Mouse (Mus musculus) cerebellum, postnatal 10 days (tissue): ENCODE measurements at regions not wholly inside any gene's neighbourhood (a gene's known extent, or its start where the extent isn't known, plus 50 kb on each side); places are given as distances from the start of the nearest gene placed in this dataset.

Source experiments
- DNase-seq, 2 experiments: peaks; one replicate each; pipeline ENCODE4 v3.0.0; 2021; ENCODE audit warnings: mixed read lengths in 2 of 2

- peak in 1 of 2 experiments; percentile 4 for DNase-seq
Observed at GRCm38 (mm10) chr7:76156869-76157268, 72.8 kb upstream of the Agbl1 start.

DNA sequence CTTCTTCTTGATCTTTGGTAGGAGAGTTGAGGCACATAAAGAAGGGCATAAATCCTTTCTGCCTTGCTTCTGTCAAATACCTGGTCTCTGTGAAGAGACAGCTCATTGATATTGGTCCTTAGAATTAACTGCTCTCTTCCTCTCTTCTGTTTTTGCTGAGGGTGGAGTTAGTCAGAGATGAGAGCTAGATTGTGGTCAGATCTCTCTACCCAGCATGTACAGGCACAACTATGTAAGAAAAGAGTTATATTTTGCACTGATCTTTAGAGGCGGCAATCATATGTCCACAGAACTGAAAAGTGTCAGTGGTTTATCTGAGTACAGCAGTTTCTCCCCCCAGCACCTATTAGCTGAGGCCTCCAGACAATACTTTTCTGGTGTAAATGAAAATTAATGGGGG lies 65.5 kb upstream of the Agbl1 start:
- no peak for DNase-seq

- DNase-seq: no peak
Observed at GRCm38 (mm10) chr7:76164735-76165630, 64.7 kb upstream of the Agbl1 start.

- no peak for DNase-seq
Observed at GRCm38 (mm10) chr7:76170481-76170880, 59.2 kb upstream of the Agbl1 start.

DNA sequence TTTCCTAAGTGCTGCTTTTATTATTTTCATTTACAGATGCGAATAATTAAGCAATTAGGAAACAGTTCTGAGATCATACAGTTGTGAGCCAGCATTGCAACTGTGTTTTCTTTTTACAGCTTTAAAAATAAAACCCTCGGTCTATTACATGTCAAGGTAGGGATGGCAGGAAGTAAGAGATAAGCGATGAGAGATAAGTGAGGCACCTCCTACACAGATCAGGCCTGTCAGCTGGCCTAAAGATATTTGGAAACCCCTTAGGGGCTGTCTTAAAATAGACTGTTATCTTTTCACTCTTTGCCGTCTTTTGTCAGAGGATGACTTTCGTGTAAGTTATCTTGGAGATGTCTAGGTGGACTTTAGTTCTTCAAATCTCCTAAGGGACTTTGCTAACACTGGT lies 53.5 kb upstream of the Agbl1 start:
- no peak for DNase-seq

GRCm38 (mm10) chr7:76177420-76177819 lies 52.3 kb upstream of the Agbl1 start:
- no peak for DNase-seq
